Mouse (Mus musculus) myocyte (in vitro differentiated cells): ENCODE measurements at regions not wholly inside any gene's neighbourhood (a gene's known extent, or its start where the extent isn't known, plus 50 kb on each side); places are given as distances from the start of the nearest gene placed in this dataset.

Experiments used
- CEBPB ChIP-seq: IDR thresholded peaks from 2 replicates; pipeline ENCODE4 v1.6.1; 2011; ENCODE audit warnings: mild to moderate bottlenecking, moderate library complexity; ENCODE audit not compliant: poor library complexity, insufficient read depth, severe bottlenecking
- E2F4 ChIP-seq: IDR thresholded peaks from one replicate; pipeline ENCODE4 v1.6.1; 2011; ENCODE audit warnings: mild to moderate bottlenecking, control low read depth, moderate library complexity; ENCODE audit not compliant: insufficient read depth
- MAX ChIP-seq: IDR thresholded peaks from one replicate; pipeline ENCODE4 v1.6.1; 2011; ENCODE audit warnings: low read depth, mild to moderate bottlenecking, control low read depth
- MYOD1 ChIP-seq, 3 experiments: IDR thresholded peaks; one replicate each; pipeline ENCODE4 v1.6.1; 2011; ENCODE audit warnings: control low read depth in 2 of 3, low read depth in 2 of 3, mild to moderate bottlenecking in 2 of 3, moderate library complexity in 1 of 3; ENCODE audit not compliant: insufficient read length in 2 of 3, control insufficient read depth in 1 of 3
- MYOG ChIP-seq, 3 experiments: IDR thresholded peaks; one replicate each; pipeline ENCODE4 v1.6.1; 2011; ENCODE audit warnings: control low read depth in 2 of 3, low read depth in 2 of 3, mild to moderate bottlenecking in 2 of 3; ENCODE audit not compliant: insufficient read length in 2 of 3, control insufficient read depth in 1 of 3, insufficient read depth in 1 of 3
- POLR2A ChIP-seq: IDR thresholded peaks from one replicate; pipeline ENCODE4 v1.6.1; 2011; ENCODE audit warnings: low read depth, mild to moderate bottlenecking, control low read depth, moderate library complexity; ENCODE audit not compliant: insufficient read length
- POLR2AphosphoS2 ChIP-seq: IDR thresholded peaks from one replicate; pipeline ENCODE4 v1.6.1; 2011; ENCODE audit warnings: low read depth, control low read depth; ENCODE audit not compliant: insufficient read length
- REST ChIP-seq: IDR thresholded peaks from one replicate; pipeline ENCODE4 v1.6.1; 2011; ENCODE audit warnings: mild to moderate bottlenecking, control low read depth, moderate library complexity; ENCODE audit not compliant: insufficient read depth, insufficient read length
- SRF ChIP-seq: IDR thresholded peaks from one replicate; pipeline ENCODE4 v1.6.1; 2011; ENCODE audit warnings: low read depth; ENCODE audit not compliant: control insufficient read depth, insufficient read length
- TCF12 ChIP-seq: IDR thresholded peaks from one replicate; pipeline ENCODE4 v1.6.1; 2011; ENCODE audit warnings: mild to moderate bottlenecking, control low read depth; ENCODE audit not compliant: poor library complexity, insufficient read depth, severe bottlenecking
- TCF3 ChIP-seq: IDR thresholded peaks from one replicate; pipeline ENCODE4 v1.6.1; 2011; ENCODE audit warnings: low read depth, control low read depth; ENCODE audit not compliant: insufficient read length
- USF1 ChIP-seq: IDR thresholded peaks from one replicate; pipeline ENCODE4 v1.6.1; 2011; ENCODE audit warnings: low read depth, mild to moderate bottlenecking, control low read depth, moderate library complexity

DNA sequence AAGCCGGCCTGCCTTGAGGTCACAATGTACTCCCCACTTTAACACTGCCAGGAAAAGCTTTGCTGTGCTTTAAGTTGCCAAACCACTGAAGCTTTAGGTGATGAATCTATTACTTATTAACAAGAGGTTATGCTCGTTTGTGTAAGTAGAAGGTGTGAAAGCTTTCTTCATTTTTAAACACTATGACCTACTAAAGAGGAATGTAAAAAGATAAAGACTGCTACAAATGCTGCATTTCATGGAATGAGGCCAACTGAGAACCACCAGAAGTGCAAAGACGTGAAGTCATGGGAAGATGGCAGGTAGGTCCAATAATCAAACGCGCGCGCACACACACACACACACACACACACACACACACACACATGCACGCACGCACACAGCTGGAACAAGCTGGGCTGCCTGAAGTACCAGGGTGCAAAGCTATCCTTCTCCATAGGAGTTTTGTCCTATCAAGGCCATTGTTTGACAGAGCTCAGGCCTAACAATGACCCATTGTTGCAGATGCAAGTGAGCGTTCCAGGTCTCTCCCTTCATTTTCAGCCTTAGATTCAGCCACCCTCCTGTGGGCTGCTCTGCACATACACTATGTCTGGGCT is 85.3 kb upstream of the Gm37988 start:
- TF ChIP-seq POLR2A (no peak), TCF3 (no peak), REST (no peak), E2F4 (no peak), MYOD1 (IDR thresholded peaks at IDR 0.05; ENCODE audit: control insufficient read depth in 1 of 3, insufficient read length in 2 of 3, low read depth in 2 of 3) (no peak), MYOG (IDR thresholded peaks at IDR 0.05; ENCODE audit: control insufficient read depth in 1 of 3, insufficient read depth in 1 of 3, insufficient read length in 2 of 3, low read depth in 2 of 3) (no peak), SRF (no peak), TCF12 (no peak), USF1 (no peak), POLR2AphosphoS2 (no peak), CEBPB (no peak), MAX (no peak)
